Comparison of ENCODE assay signal across 8 mouse cellular contexts in genomic region chr4:141952114-141952513, GRCm38 (mm10).
DNase-seq lines count a peak whose midpoint lies in the region; ATAC-seq and TF ChIP-seq lines count a peak whose summit lies in the region.

No protein-coding gene starts in this region.

- H3K27ac ChIP-seq in heart, embryonic 14.5 days (replicated peaks in 1 of 2; ENCODE audit: control insufficient read depth in 1 of 2, insufficient read depth in 1 of 2, low read depth in 2 of 2, low read length in 2 of 2): peak overlapping the region; percentile 60 to 66
- H3K27ac ChIP-seq in lung, embryonic 15.5 days: peak overlapping the region; percentile 76
- H3K27ac ChIP-seq in neural tube, embryonic 15.5 days (replicated peaks): no peak overlapping the region
- no peak overlapping the region for H3K27ac ChIP-seq in cerebellum, adult 2 months (ENCODE audit: insufficient read depth, low read length)

- H3K4me3 ChIP-seq in heart, embryonic 14.5 days (ENCODE audit: control insufficient read depth in 1 of 2, insufficient read depth in 1 of 2, low read depth in 1 of 2, low read length in 2 of 2): no peak overlapping the region
- H3K4me3 ChIP-seq in lung, embryonic 15.5 days: no peak overlapping the region
- H3K4me3 ChIP-seq in neural tube, embryonic 15.5 days (replicated peaks): no peak overlapping the region
- H3K4me3 ChIP-seq in cerebellum, adult 2 months (replicated peaks; ENCODE audit: insufficient read depth, low read depth, low read length): no peak overlapping the region

- no peaks in the 10 kb centered on the region for H3K9me3 ChIP-seq in heart, embryonic 14.5 days (ENCODE audit: control insufficient read depth, low read length)
- no peaks in the 10 kb centered on the region for H3K9me3 ChIP-seq in lung, embryonic 15.5 days
- H3K9me3 ChIP-seq in neural tube, embryonic 15.5 days (replicated peaks): no peaks in the 10 kb centered on the region

- no peak for TF ChIP-seq CTCF in cerebellum, adult 2 months (IDR thresholded peaks at IDR 0.05; ENCODE audit: borderline replicate concordance, insufficient read depth, low read depth, low read length)

- H3K4me1 ChIP-seq in heart, embryonic 14.5 days (ENCODE audit: control insufficient read depth in 2 of 2, insufficient read depth in 2 of 2, low read length in 2 of 2): peaks cover 25 to 29% of the 10 kb centered on the region in 2 experiments
- H3K4me1 ChIP-seq in lung, embryonic 15.5 days: peaks cover 39% of the 10 kb centered on the region
- 0 out of 2 replicates have a peak, but pooled peaks cover 2% of the 10 kb centered on the region for H3K4me1 ChIP-seq in neural tube, embryonic 15.5 days
- H3K4me1 ChIP-seq in cerebellum, adult 2 months (ENCODE audit: control insufficient read depth, insufficient read depth, low read length): no peaks in the 10 kb centered on the region

- no peaks in the 10 kb centered on the region for H3K27me3 ChIP-seq in heart, embryonic 14.5 days (ENCODE audit: control insufficient read depth, insufficient read depth, low read length)
- H3K27me3 ChIP-seq in lung, embryonic 15.5 days: no peaks in the 10 kb centered on the region
- H3K27me3 ChIP-seq in neural tube, embryonic 15.5 days (replicated peaks): no peaks in the 10 kb centered on the region
- no peaks in the 10 kb centered on the region for H3K27me3 ChIP-seq in cerebellum, adult 2 months (ENCODE audit: control insufficient read depth, insufficient read depth, low read length)

- peak; percentile 23 to 70 for DNase-seq in layer of hippocampus, adult 18-20 months (ENCODE audit: low spot score in 2 of 2)
- no peak for DNase-seq in layer of hippocampus, postnatal 25 days (ENCODE audit: extremely low spot score in 1 of 2, low spot score in 1 of 2)
- DNase-seq in brain, adult 2 months (ENCODE audit: low read depth, low spot score): peak; percentile 89
- DNase-seq in telencephalon, adult 2 months (ENCODE audit: low read depth, low spot score): peak; percentile 87
- DNase-seq in cerebellum, adult 2 months: no peak

- TF ChIP-seq POLR2A in cerebellum, adult 2 months (IDR thresholded peaks at IDR 0.05; ENCODE audit: borderline replicate concordance, insufficient read depth, low read length): no peak

- 7% methylated on average over 17 of the region's 17 CpGs for WGBS in heart, embryonic 14.5 days
- WGBS in lung, embryonic 15.5 days: 28% methylated on average over 17 of the region's 17 CpGs
- 68% methylated on average over 17 of the region's 17 CpGs for WGBS in neural tube, embryonic 15.5 days
- 72% methylated on average over 17 of the region's 17 CpGs for WGBS in cerebellum, adult 2 months

- no peaks in the 10 kb centered on the region for H3K36me3 ChIP-seq in heart, embryonic 14.5 days (ENCODE audit: control insufficient read depth, insufficient read depth, low read length)
- no peaks in the 10 kb centered on the region for H3K36me3 ChIP-seq in lung, embryonic 15.5 days
- no peaks in the 10 kb centered on the region for H3K36me3 ChIP-seq in neural tube, embryonic 15.5 days

- peak overlapping the region; percentile 16; the same call in 1 of the 2 replicates for H3K4me2 ChIP-seq in heart, embryonic 14.5 days (ENCODE audit: low read length)
- no peak overlapping the region for H3K4me2 ChIP-seq in lung, embryonic 15.5 days
- no peak overlapping the region for H3K4me2 ChIP-seq in neural tube, embryonic 15.5 days

- ATAC-seq in heart, embryonic 14.5 days (ENCODE audit: insufficient number of reproducible peaks, insufficient read depth, low FRiP score, low read depth): no peak
- no peak for ATAC-seq in lung, embryonic 15.5 days (ENCODE audit: borderline replicate concordance, extremely low read depth, low FRiP score, low TSS enrichment)
- no peak for ATAC-seq in neural tube, embryonic 15.5 days (ENCODE audit: low FRiP score)

- H3K9ac ChIP-seq in heart, embryonic 14.5 days (ENCODE audit: low read length): no peak overlapping the region
- no peak overlapping the region for H3K9ac ChIP-seq in lung, embryonic 15.5 days
- H3K9ac ChIP-seq in neural tube, embryonic 15.5 days (replicated peaks): no peak overlapping the region

Comparison
In these comparisons a context has a peak if more than half of its experiments do, and no peak if none do; other contexts are left out.
1. DNase-seq: peak in layer of hippocampus, adult 18-20 months (2 of 2), brain, adult 2 months (single experiment) and telencephalon, adult 2 months (single experiment); none in layer of hippocampus, postnatal 25 days (0 of 2) and cerebellum, adult 2 months (0 of 2).
2. H3K27ac ChIP-seq: peak in heart, embryonic 14.5 days (2 of 2) and lung, embryonic 15.5 days (single experiment); none in neural tube, embryonic 15.5 days (single experiment) and cerebellum, adult 2 months (single experiment).